Mouse (Mus musculus) skeletal muscle tissue, adult 2 months (tissue): ENCODE measurements at regions not wholly inside any gene's neighbourhood (a gene's known extent, or its start where the extent isn't known, plus 50 kb on each side); places are given as distances from the start of the nearest gene placed in this dataset.
A peak's percentile ranks its signal among the peaks of the same experiment; 100 is the strongest.

Source experiments
- DNase-seq: peaks from one replicate; pipeline ENCODE4 v3.0.0-alpha.2; 2012; ENCODE audit warnings: low read depth, low spot score

DNA sequence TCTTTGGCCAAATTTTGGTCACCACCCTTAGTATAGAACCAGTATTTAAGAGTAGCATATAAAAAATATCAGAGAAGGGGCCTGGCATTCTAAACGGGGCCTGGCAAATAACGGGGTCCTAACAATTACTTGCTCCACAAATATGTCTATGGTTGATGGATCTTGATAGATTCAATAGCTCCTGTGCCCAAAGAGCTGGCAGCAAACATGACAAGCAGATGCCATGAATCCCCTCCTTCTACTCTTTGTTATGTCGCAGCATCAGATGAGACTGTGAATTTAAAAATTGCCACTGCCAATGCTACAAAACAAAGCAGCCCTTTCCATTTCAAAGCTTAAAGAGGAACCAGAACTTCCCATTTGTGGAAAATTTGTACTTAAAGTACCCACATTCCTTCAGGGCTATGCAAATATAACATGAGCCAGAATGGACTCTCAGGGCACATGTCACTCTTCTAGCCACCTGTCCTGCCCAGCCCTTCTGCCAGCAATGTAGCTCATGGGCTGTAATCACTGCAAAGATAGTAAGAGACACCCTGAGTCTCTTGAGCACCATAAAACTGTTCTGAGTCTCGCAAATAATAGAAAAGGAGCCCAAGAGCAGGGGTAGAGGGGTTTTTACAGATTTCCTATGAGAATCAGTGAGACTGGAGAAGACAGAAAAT is 342.4 kb upstream of the Kirrel3 start:
- DNase-seq, result no peak

DNA sequence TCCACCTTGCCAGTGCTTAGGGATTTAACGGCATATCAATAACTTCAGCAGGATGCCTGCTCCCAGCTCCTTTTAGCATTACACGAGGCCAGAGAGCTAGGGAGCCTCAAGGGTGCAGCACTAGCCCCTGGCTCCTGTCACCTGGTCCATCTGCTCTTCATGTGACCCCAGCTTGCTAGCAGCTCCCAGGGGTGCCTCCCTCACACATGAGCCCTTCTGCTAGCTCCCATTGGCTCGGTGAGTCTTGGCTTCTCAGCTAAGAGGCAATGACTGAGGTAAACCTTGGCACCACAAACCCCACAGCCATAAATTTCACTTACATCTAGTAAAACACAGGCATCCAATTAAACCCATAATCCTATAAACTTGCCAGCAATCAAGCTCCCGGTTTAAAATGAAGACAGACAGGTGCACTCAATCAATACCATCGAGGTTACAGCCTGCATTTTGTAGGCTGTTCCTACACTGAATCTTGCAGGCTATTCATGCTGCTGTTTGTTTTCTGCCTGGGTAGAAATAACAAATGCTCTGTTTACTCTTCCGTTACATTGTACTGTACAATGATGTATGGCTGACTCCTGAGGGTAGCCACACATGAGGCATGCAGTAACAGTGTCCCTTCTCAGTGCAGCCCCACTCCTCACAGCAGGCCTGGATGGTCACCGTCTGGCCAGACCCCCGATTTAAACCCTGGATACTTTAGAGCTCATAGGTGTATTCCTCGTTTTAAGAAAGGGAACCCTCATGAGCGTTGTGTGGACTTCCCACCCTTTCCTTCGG is 330.3 kb upstream of the Kirrel3 start:
- no peak for DNase-seq

DNA sequence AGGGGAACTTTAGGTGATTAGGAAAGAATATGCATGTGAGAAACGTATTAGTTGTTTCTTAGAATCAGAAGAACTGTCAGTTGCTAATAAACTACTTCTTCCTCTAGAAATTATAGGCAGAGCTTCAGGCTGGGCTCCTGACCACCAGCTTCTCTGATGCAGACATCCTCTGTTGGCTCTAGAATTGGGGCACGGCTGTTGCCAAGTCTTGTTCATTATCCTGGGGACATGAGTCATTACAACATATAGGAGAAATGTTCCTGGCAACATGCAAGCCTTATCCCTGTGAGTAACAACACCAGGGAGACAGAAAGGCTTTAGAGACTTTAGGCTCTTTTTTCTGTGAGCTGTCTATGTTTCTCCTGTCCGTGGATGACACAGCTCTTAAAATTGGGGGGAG is 329.1 kb upstream of the Kirrel3 start:
- DNase-seq, result no peak

DNA sequence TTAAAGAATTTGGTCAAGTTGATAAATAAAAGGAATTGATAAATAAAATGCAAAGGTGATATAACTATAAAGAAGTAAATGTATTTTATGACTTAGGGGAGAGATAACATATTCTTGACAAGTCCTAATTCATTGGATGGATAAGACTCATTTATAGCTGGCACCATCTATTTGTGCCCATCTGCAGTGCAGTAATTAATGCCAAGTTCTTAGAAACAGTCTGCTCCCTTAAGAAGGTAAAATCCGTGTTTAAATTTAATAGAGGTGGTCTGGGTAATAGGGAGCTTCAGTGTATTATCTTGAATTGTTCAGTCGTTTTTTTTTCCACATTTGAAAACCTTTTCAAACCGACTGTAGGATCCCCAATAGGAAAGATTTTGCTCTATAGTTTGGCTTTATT is 324.6 kb upstream of the Kirrel3 start:
- no peak for DNase-seq

DNA sequence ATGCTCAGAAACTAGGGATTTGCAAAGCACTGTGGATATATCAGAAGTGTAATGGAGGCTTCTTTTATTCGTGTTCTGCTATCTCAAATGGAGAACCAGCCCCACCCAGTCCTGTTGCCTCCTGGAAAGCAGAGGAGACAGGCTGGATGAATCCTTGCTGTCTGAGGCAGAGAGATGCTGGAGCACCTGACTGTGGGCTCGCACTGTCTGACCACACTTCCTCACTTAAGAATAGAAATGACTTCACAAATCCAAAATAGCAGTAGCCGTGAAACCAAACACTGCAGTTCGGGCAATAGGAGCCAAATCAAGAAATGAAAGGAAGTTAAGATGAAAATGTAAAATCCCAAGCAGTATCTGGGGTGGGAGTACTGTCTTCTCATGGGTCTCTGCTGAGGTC is 299.4 kb upstream of the Kirrel3 start:
- peak; percentile 6 for DNase-seq

DNA sequence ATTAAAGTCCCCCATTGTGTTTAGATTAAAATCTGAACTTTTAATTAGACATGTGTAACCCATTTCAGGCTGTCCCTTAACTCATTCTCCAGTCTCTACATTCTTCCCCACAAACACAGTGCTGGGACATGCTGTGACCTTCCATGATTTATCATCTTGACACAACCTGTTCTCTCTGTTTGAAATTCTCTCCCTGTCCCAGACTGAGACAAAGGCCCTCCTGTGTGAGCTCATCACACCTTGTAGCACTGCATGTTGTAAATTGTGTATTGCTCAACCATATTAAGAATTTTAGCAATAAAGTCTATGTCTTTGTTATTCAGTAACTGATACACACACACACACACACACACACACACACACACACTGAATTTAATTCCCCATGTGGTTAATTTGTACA is 293.2 kb upstream of the Kirrel3 start:
- DNase-seq, result no peak

DNA sequence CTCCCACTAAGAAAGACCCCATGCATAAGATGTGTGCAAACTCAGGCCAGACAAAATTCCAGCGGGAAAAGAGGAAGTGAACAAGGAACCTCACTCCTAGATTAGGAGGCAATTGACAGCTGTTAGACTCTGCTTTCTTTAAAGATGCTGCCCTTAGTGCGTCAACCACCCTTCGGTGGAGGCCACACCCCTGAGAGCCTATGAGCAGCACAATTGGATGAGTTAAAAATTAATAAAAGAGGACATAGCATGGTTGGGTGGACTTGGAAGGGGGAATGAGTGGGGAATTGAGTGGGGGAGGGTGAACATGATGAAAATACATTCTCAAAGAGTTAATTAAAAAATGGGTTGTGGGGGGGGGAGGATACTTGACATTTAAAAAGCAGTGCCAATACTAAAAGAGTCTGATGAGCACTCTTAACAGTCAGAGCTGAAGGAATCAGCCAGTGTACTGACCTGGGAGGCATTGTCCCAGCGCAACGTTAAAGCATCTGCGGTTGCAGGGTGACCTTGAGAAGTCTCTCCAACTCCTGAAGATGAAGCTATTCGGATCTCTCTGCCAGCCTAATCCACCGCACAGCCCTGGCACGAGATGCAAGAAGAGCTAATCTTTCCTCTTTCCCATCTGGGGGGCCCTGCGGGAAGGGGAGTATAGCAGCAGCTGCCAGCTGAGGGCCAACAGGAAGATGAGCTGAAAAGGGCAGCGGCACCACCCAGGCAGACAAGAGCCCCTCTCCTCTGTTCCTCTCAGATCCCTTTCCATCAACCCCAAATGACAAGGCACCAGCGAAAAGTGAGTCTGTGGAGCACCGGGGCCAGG is 283.4 kb upstream of the Kirrel3 start:
- DNase-seq, result no peak

DNA sequence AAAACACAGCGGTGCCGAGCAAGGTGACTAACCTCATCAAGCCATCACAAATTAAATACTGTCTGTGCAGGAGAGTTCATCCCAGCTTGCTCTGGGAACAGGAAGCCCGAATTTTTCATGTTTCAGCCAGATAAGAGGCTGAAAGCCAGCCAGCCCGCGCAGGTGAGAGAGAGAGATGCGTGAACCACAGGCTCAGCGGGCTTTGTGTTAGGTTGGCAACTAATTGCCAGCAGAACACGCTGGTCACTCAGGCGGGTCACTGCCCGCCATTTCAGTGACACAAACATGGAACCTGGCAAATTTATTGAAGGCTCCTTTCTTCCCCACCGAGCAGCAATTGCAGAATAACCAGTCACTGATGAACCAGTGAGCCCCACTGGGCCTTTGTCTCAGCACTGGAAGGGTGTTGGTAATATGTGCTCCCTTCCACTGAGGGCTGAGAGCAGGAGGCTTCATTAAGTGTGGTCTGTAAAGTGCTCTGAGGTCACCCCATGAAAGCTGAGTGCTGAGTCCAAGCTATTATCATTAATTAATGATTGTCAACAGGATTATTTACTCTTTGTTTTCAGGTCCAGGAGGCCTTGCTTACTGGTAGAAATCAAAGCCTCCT is 282.6 kb upstream of the Kirrel3 start:
- DNase-seq, result no peak

DNA sequence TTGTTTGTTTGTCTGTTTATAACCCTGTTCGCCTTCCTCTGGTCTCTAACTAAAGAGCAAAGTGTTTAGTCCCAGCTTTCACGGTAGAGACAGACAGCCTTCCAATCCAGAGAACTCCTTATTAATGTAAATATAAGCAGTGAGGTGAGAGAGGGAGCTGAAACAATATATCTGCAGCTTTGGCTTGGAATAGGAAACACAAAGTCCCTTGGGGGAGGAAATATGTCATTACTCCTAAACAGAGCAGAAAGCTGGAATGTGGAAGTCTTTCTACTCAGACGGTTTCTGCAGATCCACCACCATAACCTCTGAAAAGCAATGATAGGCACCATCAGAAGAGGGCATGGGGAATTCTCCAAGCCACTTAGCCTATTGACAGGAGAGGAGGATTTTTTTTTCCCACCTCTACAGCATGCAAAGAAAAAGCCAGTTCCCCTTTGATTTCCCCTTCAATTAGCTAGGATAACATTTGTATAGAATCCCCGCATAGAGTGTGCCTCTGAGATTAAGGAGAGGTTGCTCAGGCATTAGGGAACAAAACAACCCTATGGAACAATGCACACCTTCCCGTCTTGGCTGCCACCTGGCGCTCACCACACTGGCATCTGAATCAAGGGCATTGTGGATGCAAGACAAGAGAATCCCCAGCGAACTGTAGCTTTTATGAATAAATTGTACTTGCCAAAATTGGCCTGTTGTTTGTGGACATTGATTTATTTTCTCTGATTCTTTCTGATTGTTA is 281.9 kb upstream of the Kirrel3 start:
- DNase-seq, result no peak

DNA sequence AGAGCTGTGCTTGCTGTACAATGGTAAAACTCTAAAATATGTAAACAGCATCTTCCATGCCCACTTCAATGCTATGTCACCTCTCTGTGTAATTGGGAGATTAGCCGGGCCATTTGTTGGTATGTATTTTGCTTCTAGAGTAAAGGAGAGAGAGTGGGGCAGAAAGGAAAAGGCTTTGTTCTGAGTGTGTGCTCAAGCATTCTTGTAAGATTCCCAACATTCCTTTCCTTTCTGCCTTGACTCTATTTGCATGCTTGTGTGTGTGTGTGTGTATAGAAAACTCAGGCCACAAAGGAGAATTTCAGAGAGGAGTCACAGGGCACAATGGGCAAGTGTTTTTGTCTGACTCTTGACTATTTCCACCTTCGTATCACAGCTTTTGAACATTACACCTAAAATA is 281.2 kb upstream of the Kirrel3 start:
- no peak for DNase-seq

DNA sequence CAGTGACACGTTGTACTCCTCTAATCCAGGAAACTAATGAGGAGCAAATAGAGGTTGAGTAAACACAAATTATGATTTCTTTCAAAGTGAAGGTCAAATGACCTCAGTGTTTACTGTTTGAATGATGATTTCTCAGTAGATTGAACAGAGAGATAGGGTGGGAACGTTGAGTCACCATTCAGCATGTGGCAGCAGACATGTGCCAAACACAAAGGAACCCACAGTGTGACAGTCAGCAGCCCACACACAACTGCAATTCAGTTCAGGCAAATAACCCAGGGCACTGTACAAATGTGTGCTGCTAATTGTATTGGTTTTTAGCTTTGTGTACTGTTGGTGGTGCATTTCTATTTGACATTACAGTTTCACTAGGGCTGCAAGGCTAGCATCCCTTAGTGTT is 254.1 kb upstream of the Kirrel3 start:
- no peak for DNase-seq

DNA sequence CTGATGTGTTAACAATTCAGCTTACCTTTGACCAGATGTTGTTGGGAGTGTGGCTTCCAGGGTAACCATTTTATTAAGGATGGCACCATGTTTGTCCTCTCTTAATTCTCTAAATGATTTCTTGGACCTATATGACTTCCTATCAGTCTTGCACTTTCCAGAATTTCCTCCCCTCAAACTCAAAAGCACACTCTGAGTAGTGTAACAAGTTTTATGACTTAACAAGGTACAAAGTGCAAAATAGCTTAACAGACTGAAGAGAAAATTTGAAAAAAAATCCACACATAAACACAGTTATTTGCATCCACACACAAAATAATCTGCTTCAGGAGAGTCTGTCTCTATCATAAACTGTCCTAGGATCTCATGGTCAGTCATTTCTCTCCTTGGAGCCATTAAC is 251.0 kb upstream of the Kirrel3 start:
- DNase-seq, result no peak

DNA sequence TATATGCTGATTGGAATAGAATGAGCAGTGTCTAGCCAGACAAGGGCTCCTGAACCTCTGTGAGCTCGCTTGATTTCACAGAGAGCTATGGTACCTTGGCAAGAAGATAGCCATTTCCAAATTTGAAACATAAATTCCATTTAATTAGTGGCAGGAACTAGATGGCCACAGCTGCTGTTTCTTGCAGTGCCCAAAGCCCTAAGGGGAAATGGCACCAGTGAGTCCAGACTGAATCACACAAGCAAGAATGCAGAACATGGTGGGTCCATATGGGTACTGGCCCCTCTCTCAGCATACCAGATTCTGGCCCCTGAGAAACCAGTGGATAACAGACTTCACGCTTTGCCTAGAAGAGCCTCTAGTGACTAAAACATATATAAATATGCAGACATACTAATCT is 246.2 kb upstream of the Kirrel3 start:
- DNase-seq, result no peak

DNA sequence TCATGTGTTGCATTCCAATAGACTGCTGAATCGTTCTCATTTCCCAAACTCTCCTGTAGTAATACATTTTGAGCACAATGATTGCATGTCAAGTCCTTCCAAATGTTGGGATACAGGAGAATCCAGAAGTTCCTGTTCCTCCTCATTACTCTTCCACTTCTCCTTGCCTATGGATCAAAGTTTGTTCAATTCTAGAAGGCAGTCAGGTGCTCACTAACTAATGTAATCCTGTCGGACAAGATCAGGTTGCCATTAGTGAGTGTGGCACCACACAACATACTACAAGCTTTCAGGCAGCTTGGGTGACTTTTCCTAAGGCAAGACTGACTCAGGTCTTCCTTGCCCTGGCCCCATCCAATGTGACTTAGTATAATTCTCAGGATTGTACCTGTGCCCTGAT is 242.0 kb upstream of the Kirrel3 start:
- DNase-seq, result no peak

DNA sequence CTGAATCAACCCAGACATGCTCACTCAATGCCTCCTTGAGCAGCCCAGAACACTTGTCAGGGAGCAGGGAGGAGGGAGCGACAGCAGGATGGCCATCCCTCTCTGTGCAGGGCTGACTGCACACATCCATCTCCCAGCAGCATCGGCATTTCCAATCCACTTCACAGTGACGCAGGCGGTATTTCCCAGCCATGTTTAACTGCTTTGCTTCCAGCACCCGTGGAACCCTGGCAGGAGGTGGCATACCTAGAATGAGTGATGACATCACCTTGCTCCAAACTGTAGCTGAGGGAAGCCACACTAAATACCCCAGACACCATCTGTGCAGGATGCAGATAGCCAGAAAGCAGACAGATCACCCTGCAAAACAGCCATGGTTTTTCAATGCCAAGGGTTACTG is 241.1 kb upstream of the Kirrel3 start:
- no peak for DNase-seq

DNA sequence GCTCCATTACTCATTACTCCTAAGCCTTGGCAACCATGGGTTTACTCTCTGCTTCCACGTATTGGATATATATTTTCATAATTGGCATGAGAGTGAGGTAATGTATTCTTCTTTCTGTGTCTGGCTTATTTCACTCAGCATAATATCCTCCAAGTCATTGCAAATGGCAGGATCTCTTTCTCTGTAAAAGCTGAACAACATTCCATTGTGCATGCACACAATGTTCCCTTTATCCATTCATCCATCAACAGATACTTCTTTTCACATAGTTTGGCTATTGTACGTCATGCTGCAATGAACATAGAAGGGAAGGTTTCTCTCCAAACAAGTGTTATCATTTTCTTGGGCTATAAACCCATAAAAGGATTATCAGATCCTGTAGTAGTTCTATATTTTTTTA is 232.9 kb upstream of the Kirrel3 start:
- no peak for DNase-seq

DNA sequence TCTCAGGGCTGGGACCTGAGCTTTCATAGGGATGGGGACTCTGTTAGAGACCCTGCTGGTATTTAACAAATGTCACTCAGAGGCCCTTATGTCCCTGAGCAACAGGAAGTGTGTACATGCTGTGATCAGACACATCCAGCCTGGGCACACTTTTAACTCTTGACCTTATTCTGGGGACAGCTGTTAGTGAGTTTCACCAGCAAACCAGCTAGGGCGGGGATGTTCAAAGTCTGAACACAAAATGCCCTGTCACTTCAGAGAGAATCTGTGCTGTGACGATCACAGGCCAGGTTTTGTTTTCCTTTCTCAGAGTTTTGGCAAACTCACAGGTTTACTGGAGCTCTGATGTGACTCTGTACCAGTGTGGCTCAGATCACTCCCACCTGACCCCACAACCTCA is 227.2 kb upstream of the Kirrel3 start:
- no peak for DNase-seq

DNA sequence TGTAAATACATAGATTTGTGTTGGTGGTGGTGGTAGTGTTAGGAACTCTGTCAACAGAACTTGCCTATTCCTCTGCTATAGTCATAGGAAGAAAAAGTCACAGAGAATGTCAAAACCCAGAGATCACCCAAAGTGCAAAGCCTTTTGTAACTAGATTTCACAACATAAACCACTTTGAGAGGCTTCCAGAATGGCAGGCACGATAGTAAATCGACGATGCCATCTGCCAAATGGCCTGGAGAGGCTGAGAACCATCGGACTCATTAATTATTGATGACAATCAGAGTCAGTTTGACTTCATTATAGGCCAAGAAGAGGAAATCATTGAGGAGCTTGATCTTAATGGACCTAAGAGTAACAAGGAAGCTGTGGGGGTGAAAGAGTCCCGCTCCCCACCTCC is 207.6 kb upstream of the Kirrel3 start:
- DNase-seq, result no peak

DNA sequence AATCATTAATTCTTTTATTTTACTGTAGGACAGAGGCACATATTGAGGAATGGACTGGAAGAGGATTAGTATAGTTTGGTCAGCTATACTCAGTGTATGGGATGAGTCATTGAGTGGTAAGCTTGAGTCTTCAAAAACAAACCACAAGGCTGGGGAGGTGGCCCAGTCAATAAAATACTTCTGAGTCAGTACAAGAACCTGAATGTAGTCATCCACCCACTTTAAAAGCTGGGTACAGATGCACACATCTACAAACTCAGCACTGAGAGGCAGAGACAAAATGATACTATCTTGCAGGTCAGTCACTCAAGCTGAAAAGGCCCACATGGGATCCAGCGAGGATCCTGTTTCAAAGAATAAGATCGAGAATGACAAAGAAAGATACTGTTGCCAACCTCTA is 206.3 kb upstream of the Kirrel3 start:
- no peak for DNase-seq

DNA sequence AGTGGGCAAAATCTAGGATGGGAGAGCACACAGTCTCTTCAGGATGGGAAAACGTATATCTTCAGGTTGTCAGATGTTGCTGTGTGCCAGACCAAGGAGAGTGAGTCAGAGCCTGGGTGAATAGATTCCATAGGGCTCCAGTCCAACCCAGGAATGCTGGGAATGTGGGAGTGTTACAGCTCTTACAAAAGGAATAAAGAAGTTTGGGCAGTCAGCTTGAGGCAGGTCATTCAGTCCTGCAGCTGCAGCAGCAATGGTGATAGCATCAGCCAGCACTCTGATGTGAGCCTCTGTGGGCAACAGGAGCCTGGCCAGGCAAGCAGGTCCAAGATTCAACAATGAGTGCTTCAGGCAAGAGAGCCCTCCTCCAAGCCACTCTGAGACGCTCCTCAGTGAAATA is 205.8 kb upstream of the Kirrel3 start:
- DNase-seq, result no peak
